Mouse (Mus musculus): ENCODE measurements around the gene Hdac1. TPM values are rescaled to one million over a fixed set of nuclear protein-coding genes. Genes with fewer than 3 reads are reported as not detected.

The Hdac1 gene
- polyA plus RNA-seq (2017; shearing (Covaris generic)) = 100 to 1,000 TPM; 277 to 296 TPM

GRCm38 (mm10) chr4:129542592-129543141 is at the start of gene Hdac1:
Gene Hdac1 (minus strand): TSS chr4:129542713.

GRCm38 (mm10) chr4:129578466-129578865 is 36.0 kb upstream of the Hdac1 start, which contains the start of gene Fam167b:
Gene Fam167b (minus strand): TSS chr4:129578549.

DNA sequence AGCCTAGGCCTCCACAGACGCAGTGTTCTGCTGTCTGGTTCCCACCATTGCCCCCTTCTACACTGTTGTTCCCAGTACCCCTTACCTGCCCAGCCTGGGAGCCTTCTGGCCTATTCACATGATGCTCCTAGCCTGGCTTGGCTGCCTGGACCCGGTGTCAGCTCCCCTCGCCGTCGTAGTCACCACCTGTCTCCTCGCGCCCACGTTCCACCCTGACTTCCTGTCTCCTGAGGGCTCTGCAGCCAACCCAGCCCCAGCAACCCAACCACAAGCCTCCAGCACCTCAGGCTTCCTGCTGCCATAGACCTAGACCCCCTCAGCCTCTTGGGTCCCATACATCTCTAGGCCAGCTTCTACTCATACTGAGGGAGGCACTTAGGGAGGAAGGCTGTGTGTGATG is 30.9 kb upstream of the Hdac1 start, which contains the start of gene Lck:
Gene Lck (minus strand): TSS at position 212 of the 400 bp plus-strand sequence.

DNA sequence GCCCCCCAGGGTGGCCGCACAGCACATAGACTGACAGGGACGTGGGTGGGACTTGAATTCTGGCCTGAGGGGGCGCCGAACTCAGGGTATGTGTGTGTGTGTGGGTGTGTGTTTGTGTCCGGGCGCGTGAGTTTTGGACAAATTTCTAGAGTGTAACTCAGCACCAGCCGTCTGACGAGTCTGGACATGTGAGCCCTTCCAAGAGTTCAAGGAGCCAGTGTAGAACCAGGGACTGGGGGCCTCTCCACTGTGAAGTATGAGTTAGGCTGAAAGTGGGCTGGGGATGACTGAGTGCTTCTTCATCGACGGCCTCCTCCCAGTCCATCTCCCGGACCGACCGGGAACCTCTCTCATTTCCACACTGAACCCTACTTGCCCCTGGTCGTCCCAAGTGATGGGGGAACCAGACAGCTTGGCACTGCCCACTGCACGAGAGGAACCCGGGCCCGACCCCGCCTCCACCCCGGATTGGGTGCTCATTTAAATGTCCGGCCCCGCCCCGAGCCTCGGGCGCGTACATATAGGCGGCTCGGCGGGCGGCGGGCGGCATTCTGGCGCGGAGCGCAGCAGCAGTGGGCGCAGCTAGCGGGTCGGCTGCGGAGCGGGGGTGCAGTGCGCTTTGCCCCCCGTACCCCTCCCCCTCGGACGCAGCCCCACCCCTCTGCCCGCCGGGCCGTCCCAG is 29.3 kb downstream of the Hdac1 start, which contains the start of gene Marcksl1:
Gene Marcksl1 (plus strand): TSS at position 496 of the 682 bp plus-strand sequence.

GRCm38 (mm10) chr4:129490972-129491880 is 51.3 kb downstream of the Hdac1 start, which contains the start of the genes Tssk3 and Fam229a:
Gene Tssk3 (minus strand): TSS chr4:129491022.
Gene Fam229a (plus strand): TSS chr4:129491190.

Other genes with a start within 250 kb of the Hdac1 start
- 100 to 1,000 TPM; 289 to 317 TPM for gene Rbbp4, start 207.3 kb downstream of the Hdac1 start, polyA plus RNA-seq (2017; shearing (Covaris generic))
- 10 to 100 TPM; 57.3 to 72.8 TPM for gene Zbtb8os, start 207.0 kb downstream of the Hdac1 start, polyA plus RNA-seq (2017; shearing (Covaris generic))
- 10 to 100 TPM; 10.9 to 17.0 TPM for gene Zbtb8a, start 164.6 kb downstream of the Hdac1 start, polyA plus RNA-seq (2017; shearing (Covaris generic))
- gene Zbtb8b, start 101.9 kb downstream of the Hdac1 start, polyA plus RNA-seq (2017; shearing (Covaris generic)) = under 1 TPM; 0.05 to 0.15 TPM
- 10 to 100 TPM; 32.3 to 41.6 TPM for gene Bsdc1, start 81.1 kb downstream of the Hdac1 start, polyA plus RNA-seq (2017; shearing (Covaris generic))
- under 1 TPM in 1 of 2 experiments, not detected in 1; 0.12 TPM for gene Tssk3, start 51.7 kb downstream of the Hdac1 start, polyA plus RNA-seq (2017; shearing (Covaris generic))
- under 1 TPM in 1 of 2 experiments, not detected in 1; 0.67 TPM for gene Fam229a, start 51.5 kb downstream of the Hdac1 start, polyA plus RNA-seq (2017; shearing (Covaris generic))
- gene Marcksl1, start 29.1 kb downstream of the Hdac1 start, polyA plus RNA-seq (2017; shearing (Covaris generic)) = 10 to 100 TPM; 35.3 to 36.6 TPM
- gene Lck, start 30.9 kb upstream of the Hdac1 start, polyA plus RNA-seq (2017; shearing (Covaris generic)) = 1,000 to 10,000 TPM; 1,474 to 1,514 TPM
- under 1 TPM; 0.42 to 0.60 TPM for gene Fam167b, start 35.8 kb upstream of the Hdac1 start, polyA plus RNA-seq (2017; shearing (Covaris generic))
- gene Eif3i, start 57.9 kb upstream of the Hdac1 start, polyA plus RNA-seq (2017; shearing (Covaris generic)) = 100 to 1,000 TPM; 175 to 192 TPM
- gene Tmem234, start 58.0 kb upstream of the Hdac1 start, polyA plus RNA-seq (2017; shearing (Covaris generic)) = 100 to 1,000 TPM; 197 to 198 TPM
- 1 to 10 TPM; 3.3 to 5.4 TPM for gene Dcdc2b, start 71.5 kb upstream of the Hdac1 start, polyA plus RNA-seq (2017; shearing (Covaris generic))
- 10 to 100 TPM; 30.2 to 39.2 TPM for gene Iqcc, start 76.4 kb upstream of the Hdac1 start, polyA plus RNA-seq (2017; shearing (Covaris generic))
- gene Ccdc28b, start 81.2 kb upstream of the Hdac1 start, polyA plus RNA-seq (2017; shearing (Covaris generic)) = 10 to 100 TPM; 41.9 to 47.5 TPM
- gene Txlna, start 98.4 kb upstream of the Hdac1 start, polyA plus RNA-seq (2017; shearing (Covaris generic)) = 10 to 100 TPM; 59.2 to 70.3 TPM
- gene Kpna6, start 130.1 kb upstream of the Hdac1 start, polyA plus RNA-seq (2017; shearing (Covaris generic)) = 10 to 100 TPM; 20.0 to 21.9 TPM
- 10 to 100 TPM; 19.2 to 20.0 TPM for gene Tmem39b, start 154.1 kb upstream of the Hdac1 start, polyA plus RNA-seq (2017; shearing (Covaris generic))
- 100 to 1,000 TPM; 154 to 160 TPM for gene Khdrbs1, start 199.6 kb upstream of the Hdac1 start, polyA plus RNA-seq (2017; shearing (Covaris generic))